Comparison of ENCODE assay signal across 8 mouse cellular contexts in the genomic region with DNA sequence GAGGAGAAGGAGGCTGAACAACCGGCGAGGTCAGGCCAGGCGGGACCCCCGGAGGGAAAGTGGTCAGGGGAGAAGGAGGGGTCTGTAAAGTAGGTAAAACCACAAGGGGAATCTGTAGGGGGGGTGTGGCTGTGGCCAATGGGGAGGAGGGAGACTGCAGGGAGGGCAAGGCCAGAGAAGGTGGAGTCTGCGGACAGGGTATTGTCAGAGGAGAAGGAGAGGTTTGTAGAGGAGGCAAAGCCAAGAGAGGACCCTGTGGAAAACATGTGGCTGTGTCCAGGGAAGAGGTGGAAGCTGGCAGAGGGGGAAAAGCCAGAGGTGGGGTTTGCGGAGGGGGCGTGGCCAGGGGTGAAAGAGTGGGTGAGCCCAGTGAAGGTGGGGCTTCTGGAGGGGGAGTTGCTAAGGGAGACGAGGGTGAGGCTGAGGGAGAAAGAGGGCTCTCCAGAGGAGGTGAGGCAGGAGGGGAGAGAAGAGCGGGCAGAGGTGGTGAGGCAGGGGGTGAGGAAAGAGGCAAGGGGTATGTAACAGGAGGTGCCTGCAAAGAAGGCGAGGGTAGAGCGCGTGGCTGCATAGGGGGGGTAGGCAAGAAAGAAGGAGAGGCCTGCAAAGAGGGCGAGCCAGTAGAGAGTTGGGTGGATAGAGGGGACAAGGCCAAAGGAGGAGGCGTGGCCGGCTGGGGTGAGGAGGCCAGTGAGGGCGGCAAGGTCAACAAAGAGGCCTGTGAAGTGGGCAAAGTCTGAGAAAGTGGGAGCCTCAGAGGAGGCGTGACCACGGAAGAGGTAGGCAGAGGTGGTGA. TPM values are rescaled to one million over a fixed set of nuclear protein-coding genes. Genes with fewer than 3 reads are reported as not detected.
DNase-seq lines count a peak whose midpoint lies in the region; ATAC-seq and TF ChIP-seq lines count a peak whose summit lies in the region.

No protein-coding gene starts in this region.

- no peaks in the 10 kb centered on the region for H3K9me3 ChIP-seq in embryonic facial prominence, embryonic 15.5 days (replicated peaks)
- H3K9me3 ChIP-seq in hindbrain, embryonic 11.5 days (ENCODE audit: control insufficient read depth, low read length), result no peaks in the 10 kb centered on the region
- peaks cover 4% of the 10 kb centered on the region; the same call in 1 of the 2 replicates for H3K9me3 ChIP-seq in limb, embryonic 13.5 days
- no peaks in the 10 kb centered on the region for H3K9me3 ChIP-seq in midbrain, embryonic 11.5 days (ENCODE audit: control insufficient read depth, low read length)
- no peaks in the 10 kb centered on the region for H3K9me3 ChIP-seq in stomach, postnatal 0 days (ENCODE audit: control insufficient read depth, low read length)

- peaks cover 44% of the 10 kb centered on the region for H3K27me3 ChIP-seq in embryonic facial prominence, embryonic 15.5 days
- peaks cover 2% of the 10 kb centered on the region; the same call in 1 of the 2 replicates for H3K27me3 ChIP-seq in hindbrain, embryonic 11.5 days (ENCODE audit: control insufficient read depth, insufficient read depth, low read length)
- peaks cover 64% of the 10 kb centered on the region for H3K27me3 ChIP-seq in limb, embryonic 13.5 days
- H3K27me3 ChIP-seq in midbrain, embryonic 11.5 days (ENCODE audit: control insufficient read depth, insufficient read depth, low read length), result no peaks in the 10 kb centered on the region; the same call in 1 of the 2 replicates
- peaks cover 6% of the 10 kb centered on the region; the same call in 1 of the 2 replicates for H3K27me3 ChIP-seq in stomach, postnatal 0 days (ENCODE audit: control insufficient read depth, insufficient read depth, low read length)

- TF ChIP-seq CTCF in stomach, postnatal 0 days (IDR thresholded peaks at IDR 0.05; ENCODE audit: low read depth), result no peak

- 4% methylated on average over 18 of the region's 18 CpGs for WGBS in embryonic facial prominence, embryonic 15.5 days
- under 1% methylated on average over 17 of the region's 18 CpGs for WGBS in hindbrain, embryonic 11.5 days
- WGBS in limb, embryonic 13.5 days, result 2% methylated on average over 18 of the region's 18 CpGs
- WGBS in midbrain, embryonic 11.5 days, result 5% methylated on average over 18 of the region's 18 CpGs
- 6% methylated on average over 18 of the region's 18 CpGs for WGBS in stomach, postnatal 0 days

- peak overlapping the region; percentile 44 for H3K4me3 ChIP-seq in embryonic facial prominence, embryonic 15.5 days (replicated peaks)
- H3K4me3 ChIP-seq in hindbrain, embryonic 11.5 days (ENCODE audit: low read depth, low read length), result peak overlapping the region; percentile 30
- H3K4me3 ChIP-seq in limb, embryonic 13.5 days, result peak overlapping the region; percentile 51
- H3K4me3 ChIP-seq in midbrain, embryonic 11.5 days (ENCODE audit: low read depth, low read length), result peak overlapping the region; percentile 27
- peak overlapping the region; percentile 35 for H3K4me3 ChIP-seq in stomach, postnatal 0 days (ENCODE audit: low read depth, low read length)

- TF ChIP-seq EP300 in stomach, postnatal 0 days (optimal IDR thresholded peaks at IDR 0.05), result no peak

- peak; percentile 52 for ATAC-seq in embryonic facial prominence, embryonic 15.5 days (ENCODE audit: insufficient number of reproducible peaks, low FRiP score, low TSS enrichment, low read depth)
- ATAC-seq in hindbrain, embryonic 11.5 days (ENCODE audit: low FRiP score), result peak; percentile 15
- ATAC-seq in limb, embryonic 13.5 days (ENCODE audit: low FRiP score, low read depth), result peak; percentile 69
- peak; percentile 10 for ATAC-seq in midbrain, embryonic 11.5 days (ENCODE audit: low FRiP score)
- peak; percentile 59 for ATAC-seq in stomach, postnatal 0 days (ENCODE audit: low FRiP score, low TSS enrichment)

- H3K4me1 ChIP-seq in embryonic facial prominence, embryonic 15.5 days, result peaks cover 36% of the 10 kb centered on the region
- H3K4me1 ChIP-seq in hindbrain, embryonic 11.5 days (replicated peaks; ENCODE audit: control insufficient read depth, insufficient read depth, low read length), result peaks cover 10% of the 10 kb centered on the region
- peaks cover 37% of the 10 kb centered on the region for H3K4me1 ChIP-seq in limb, embryonic 13.5 days
- peaks cover 33% of the 10 kb centered on the region for H3K4me1 ChIP-seq in midbrain, embryonic 11.5 days (ENCODE audit: control insufficient read depth, insufficient read depth, low read length)
- 0 out of 2 replicates have a peak, but pooled peaks cover 3% of the 10 kb centered on the region for H3K4me1 ChIP-seq in stomach, postnatal 0 days (replicated peaks; ENCODE audit: control insufficient read depth, insufficient read depth)

- H3K9ac ChIP-seq in embryonic facial prominence, embryonic 15.5 days, result peak overlapping the region; percentile 19; the same call in 1 of the 2 replicates
- peak overlapping the region; percentile 3 for H3K9ac ChIP-seq in hindbrain, embryonic 11.5 days (ENCODE audit: low read depth, low read length)
- peak overlapping the region; percentile 63 for H3K9ac ChIP-seq in limb, embryonic 13.5 days
- peak overlapping the region; percentile 51 for H3K9ac ChIP-seq in midbrain, embryonic 11.5 days (ENCODE audit: low read length)
- peak overlapping the region; percentile 54 for H3K9ac ChIP-seq in stomach, postnatal 0 days (ENCODE audit: low read length)

- H3K4me2 ChIP-seq in embryonic facial prominence, embryonic 15.5 days (replicated peaks), result peak overlapping the region; percentile 92
- H3K4me2 ChIP-seq in hindbrain, embryonic 11.5 days (replicated peaks; ENCODE audit: low read depth, low read length), result peak overlapping the region; percentile 78
- peak overlapping the region; percentile 95 for H3K4me2 ChIP-seq in limb, embryonic 13.5 days (replicated peaks)
- H3K4me2 ChIP-seq in midbrain, embryonic 11.5 days, result peak overlapping the region; percentile 58
- H3K4me2 ChIP-seq in stomach, postnatal 0 days (replicated peaks; ENCODE audit: low read depth), result peak overlapping the region; percentile 78

- H3K36me3 ChIP-seq in embryonic facial prominence, embryonic 15.5 days, result 0 out of 2 replicates have a peak, but pooled peaks cover 4% of the 10 kb centered on the region
- peaks cover 7% of the 10 kb centered on the region; the same call in 1 of the 2 replicates for H3K36me3 ChIP-seq in hindbrain, embryonic 11.5 days (ENCODE audit: control insufficient read depth, insufficient read depth, low read length)
- peaks cover 15% of the 10 kb centered on the region for H3K36me3 ChIP-seq in limb, embryonic 13.5 days
- H3K36me3 ChIP-seq in midbrain, embryonic 11.5 days (ENCODE audit: control insufficient read depth, insufficient read depth, low read length), result peaks cover 14% of the 10 kb centered on the region
- H3K36me3 ChIP-seq in stomach, postnatal 0 days (ENCODE audit: control insufficient read depth, insufficient read depth, low read length), result no peaks in the 10 kb centered on the region

- no peak overlapping the region for H3K27ac ChIP-seq in embryonic facial prominence, embryonic 15.5 days (replicated peaks)
- H3K27ac ChIP-seq in hindbrain, embryonic 11.5 days (ENCODE audit: low read depth, low read length), result no peak overlapping the region
- peak overlapping the region; percentile 44; the same call in 1 of the 2 replicates for H3K27ac ChIP-seq in limb, embryonic 13.5 days
- no peak overlapping the region for H3K27ac ChIP-seq in midbrain, embryonic 11.5 days (ENCODE audit: low read depth, low read length)
- H3K27ac ChIP-seq in stomach, postnatal 0 days (replicated peaks), result peak overlapping the region; percentile 18; the same call in 1 of the 2 replicates

- DNase-seq in A20 (ENCODE audit: low read depth, low spot score), result peak; percentile 82
- DNase-seq in Muller cell, postnatal 12 days (ENCODE audit: inconsistent ontology term), result peak; percentile 61
- peak; percentile 47 for DNase-seq in hindbrain, embryonic 11.5 days (ENCODE audit: low spot score)
- DNase-seq in midbrain, embryonic 11.5 days (ENCODE audit: low spot score, missing footprints), result peak; percentile 92
- DNase-seq in stomach, postnatal 0 days (ENCODE audit: low spot score), result peak; percentile 76
- no peak for DNase-seq in layer of hippocampus, adult 9-11 months

RNA-seq across cellular contexts. Expression of gene Prr36, which starts 3.9 kb away (rescaled TPM):
- polyA plus RNA-seq in embryonic facial prominence, embryonic 15.5 days (2015; fragmentation: Nextera tagmentation; extraction: Ambion mirVana), result 1.9 and 2.5 TPM in 2 replicates
- 29.0 and 33.5 TPM in 2 replicates for polyA plus RNA-seq in hindbrain, embryonic 11.5 days (2014; fragmentation: Nextera tagmentation; extraction: Ambion mirVana)
- polyA plus RNA-seq in limb, embryonic 13.5 days (2015; fragmentation: Nextera tagmentation; extraction: Ambion mirVana), result 1.3 and 1.6 TPM in 2 replicates
- polyA plus RNA-seq in midbrain, embryonic 11.5 days (2014; fragmentation: Nextera tagmentation; extraction: Ambion mirVana), result 25.9 and 31.9 TPM in 2 replicates
- polyA plus RNA-seq in stomach, postnatal 0 days (2015; fragmentation: Nextera tagmentation; extraction: Ambion mirVana), result 0.52 and 0.90 TPM in 2 replicates

RNA-seq across cellular contexts. Expression of gene Lrrc8e, which starts 13.2 kb away (rescaled TPM):
- 3.2 and 3.5 TPM in 2 replicates for polyA plus RNA-seq in embryonic facial prominence, embryonic 15.5 days (2015; fragmentation: Nextera tagmentation; extraction: Ambion mirVana)
- polyA plus RNA-seq in hindbrain, embryonic 11.5 days (2014; fragmentation: Nextera tagmentation; extraction: Ambion mirVana), result 0.06 TPM in 1 of 2 replicates, not detected in the other
- 0.41 and 0.62 TPM in 2 replicates for polyA plus RNA-seq in limb, embryonic 13.5 days (2015; fragmentation: Nextera tagmentation; extraction: Ambion mirVana)
- 0.07 TPM in 1 of 2 replicates, not detected in the other for polyA plus RNA-seq in midbrain, embryonic 11.5 days (2014; fragmentation: Nextera tagmentation; extraction: Ambion mirVana)
- polyA plus RNA-seq in stomach, postnatal 0 days (2015; fragmentation: Nextera tagmentation; extraction: Ambion mirVana), result 9.8 and 10.6 TPM in 2 replicates

RNA-seq across cellular contexts. Expression of gene Map2k7, which starts 25.1 kb away (rescaled TPM):
- polyA plus RNA-seq in embryonic facial prominence, embryonic 15.5 days (2015; fragmentation: Nextera tagmentation; extraction: Ambion mirVana), result 31.8 and 34.2 TPM in 2 replicates
- 20.4 and 22.4 TPM in 2 replicates for polyA plus RNA-seq in hindbrain, embryonic 11.5 days (2014; fragmentation: Nextera tagmentation; extraction: Ambion mirVana)
- polyA plus RNA-seq in limb, embryonic 13.5 days (2015; fragmentation: Nextera tagmentation; extraction: Ambion mirVana), result 29.3 and 29.9 TPM in 2 replicates
- polyA plus RNA-seq in midbrain, embryonic 11.5 days (2014; fragmentation: Nextera tagmentation; extraction: Ambion mirVana), result 20.8 and 22.7 TPM in 2 replicates
- 15.7 and 19.8 TPM in 2 replicates for polyA plus RNA-seq in stomach, postnatal 0 days (2015; fragmentation: Nextera tagmentation; extraction: Ambion mirVana)

RNA-seq across cellular contexts. Expression of gene Gm49320, which starts 25.3 kb away (rescaled TPM):
- 1.1 and 1.4 TPM in 2 replicates for polyA plus RNA-seq in embryonic facial prominence, embryonic 15.5 days (2015; fragmentation: Nextera tagmentation; extraction: Ambion mirVana)
- 0.81 and 1.2 TPM in 2 replicates for polyA plus RNA-seq in hindbrain, embryonic 11.5 days (2014; fragmentation: Nextera tagmentation; extraction: Ambion mirVana)
- 1.3 and 2.4 TPM in 2 replicates for polyA plus RNA-seq in limb, embryonic 13.5 days (2015; fragmentation: Nextera tagmentation; extraction: Ambion mirVana)
- polyA plus RNA-seq in midbrain, embryonic 11.5 days (2014; fragmentation: Nextera tagmentation; extraction: Ambion mirVana), result 0.59 and 1.00 TPM in 2 replicates
- polyA plus RNA-seq in stomach, postnatal 0 days (2015; fragmentation: Nextera tagmentation; extraction: Ambion mirVana), result 0.42 and 0.56 TPM in 2 replicates

RNA-seq across cellular contexts. Expression of gene Tgfbr3l, which starts 34.6 kb away (rescaled TPM):
- 3.6 and 4.2 TPM in 2 replicates for polyA plus RNA-seq in embryonic facial prominence, embryonic 15.5 days (2015; fragmentation: Nextera tagmentation; extraction: Ambion mirVana)
- 1.7 and 2.1 TPM in 2 replicates for polyA plus RNA-seq in hindbrain, embryonic 11.5 days (2014; fragmentation: Nextera tagmentation; extraction: Ambion mirVana)
- 4.6 and 5.7 TPM in 2 replicates for polyA plus RNA-seq in limb, embryonic 13.5 days (2015; fragmentation: Nextera tagmentation; extraction: Ambion mirVana)
- polyA plus RNA-seq in midbrain, embryonic 11.5 days (2014; fragmentation: Nextera tagmentation; extraction: Ambion mirVana), result 1.2 and 2.0 TPM in 2 replicates
- polyA plus RNA-seq in stomach, postnatal 0 days (2015; fragmentation: Nextera tagmentation; extraction: Ambion mirVana), result 1.1 and 1.7 TPM in 2 replicates

Comparison
In these comparisons a context has a peak if more than half of its experiments do, and no peak if none do; other contexts are left out.
1. ATAC-seq: peak in every context shown above with its lines; median percentile 69 in limb, embryonic 13.5 days; 59 in stomach, postnatal 0 days; 52 in embryonic facial prominence, embryonic 15.5 days; 15 in hindbrain, embryonic 11.5 days; 10 in midbrain, embryonic 11.5 days.
2. H3K27ac ChIP-seq: peak in limb, embryonic 13.5 days (single experiment) and stomach, postnatal 0 days (single experiment); none in embryonic facial prominence, embryonic 15.5 days (single experiment), hindbrain, embryonic 11.5 days (single experiment) and midbrain, embryonic 11.5 days (single experiment).
3. H3K9ac ChIP-seq: peak in every context shown above with its lines; median percentile 63 in limb, embryonic 13.5 days; 54 in stomach, postnatal 0 days; 51 in midbrain, embryonic 11.5 days; 19 in embryonic facial prominence, embryonic 15.5 days; 3 in hindbrain, embryonic 11.5 days.
4. Peak in every context shown above with its lines, with median percentiles within 50 percentile points of each other: H3K4me2 ChIP-seq and H3K4me3 ChIP-seq.